Mouse (Mus musculus): Measurements from ENCODE around the gene Agap2.
A peak's percentile ranks its signal among the peaks of the same experiment; 100 is the strongest.
"Not testable (repeated sequence)": the region's sequence is repeated elsewhere in the genome, so short reads cannot be mapped to it uniquely, and the experiment has no call there.

GRCm38 (mm10) chr10:127072270-127072669, 2.8 kb upstream of the Agap2 start:
- TF ChIP-seq CTCF (IDR thresholded peaks at IDR 0.05; ENCODE audit: low read depth), result peak; percentile 43; the same call in 1 of the 2 replicates
- not testable (repeated sequence) for TF ChIP-seq EP300 (optimal IDR thresholded peaks at IDR 0.05)

Data from stomach, postnatal 0 days (tissue).